Mouse (Mus musculus) limb, embryonic 11.5 days (tissue): ENCODE measurements around the gene Kazn. TPM values are rescaled to one million over a fixed set of nuclear protein-coding genes. Genes with fewer than 3 reads are reported as not detected.

Experiments used
- ATAC-seq: fragments of 200-750 bp; cut with Nextera tagmentation; 2 replicates; pipeline ENCODE4 v1.8.0; 2017; ENCODE audit warnings: low read depth; ENCODE audit not compliant: insufficient number of reproducible peaks, low FRiP score, low TSS enrichment
- DNase-seq: peaks from one replicate; pipeline ENCODE4 v3.0.0-alpha.2; 2015; ENCODE audit warnings: low spot score
- H3K27ac ChIP-seq: fragments of 300-500 bp; sonication (generic); replicated peaks from 2 replicates; pipeline ENCODE4 v1.5.1; 2014; ENCODE audit warnings: low read depth, mild to moderate bottlenecking, low read length
- H3K27me3 ChIP-seq: fragments of 300-500 bp; sonication (generic); 2 replicates; pipeline ENCODE4 v1.6.1; 2014; ENCODE audit warnings: mild to moderate bottlenecking, low read length, mixed read lengths; ENCODE audit not compliant: control insufficient read depth, insufficient read depth
- H3K36me3 ChIP-seq: fragments of 300-500 bp; sonication (generic); 2 replicates; pipeline ENCODE4 v1.6.1; 2014; ENCODE audit warnings: mild to moderate bottlenecking, low read length, moderate library complexity, mixed read lengths; ENCODE audit not compliant: control insufficient read depth, insufficient read depth
- H3K4me1 ChIP-seq: fragments of 300-500 bp; sonication (generic); 2 replicates; pipeline ENCODE4 v1.6.1; 2014; ENCODE audit warnings: low read length, mixed read lengths; ENCODE audit not compliant: control insufficient read depth, insufficient read depth
- H3K4me2 ChIP-seq: fragments of 300-500 bp; sonication (generic); 2 replicates; pipeline ENCODE4 v1.6.1; 2014; ENCODE audit warnings: low read depth, mild to moderate bottlenecking, moderate library complexity; ENCODE audit not compliant: severe bottlenecking
- H3K4me3 ChIP-seq: fragments of 300-500 bp; sonication (generic); 2 replicates; pipeline ENCODE4 v1.5.1; 2014; ENCODE audit warnings: low read depth, low read length
- H3K9ac ChIP-seq: fragments of 300-500 bp; sonication (generic); 2 replicates; pipeline ENCODE4 v1.6.1; 2014; ENCODE audit warnings: mild to moderate bottlenecking, low read length
- H3K9me3 ChIP-seq: fragments of 300-500 bp; sonication (generic); 2 replicates; pipeline ENCODE4 v1.6.1; 2016; ENCODE audit warnings: low read length; ENCODE audit not compliant: control insufficient read depth
- WGBS: fragments of 180-500 bp; shearing (Covaris S2); extraction: QIAGEN DNeasy Blood & Tissue Kit; methylation state at CpG from one replicate; pipeline ENCODE4 v1.1.7; 2014; 5-methylcytosine and 5-hydroxymethylcytosine counted together
- polyA plus RNA-seq: library from polyadenylated mRNA; unstranded; fragments of >200 nt; fragmentation: Nextera tagmentation; extraction: Ambion mirVana; gene quantifications from 2 replicates; pipeline ENCODE4 v1.2.1, GENCODE M21; 2014

Kazn gene
- polyA plus RNA-seq, 1 experiment from 2014 or later = 8.6 TPM

DNA sequence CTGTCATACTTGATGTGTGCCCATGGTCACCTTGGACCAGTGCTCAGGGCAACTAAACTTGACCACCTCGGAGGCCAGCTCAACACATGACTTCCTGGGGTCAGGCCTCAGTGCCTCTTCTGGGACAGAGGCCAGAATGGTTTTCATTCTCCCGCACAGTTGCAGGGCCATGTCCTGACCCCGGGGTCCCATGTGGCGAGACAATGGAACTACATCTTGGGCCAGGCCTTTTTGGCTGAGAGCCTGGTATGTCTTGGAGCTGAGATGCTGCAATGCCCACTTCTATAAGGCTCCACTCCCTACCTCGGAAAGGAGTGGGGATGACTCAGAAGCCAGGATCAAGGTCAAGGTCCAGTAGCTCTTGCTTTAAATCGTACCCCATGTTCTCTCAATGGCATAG is 42.6 kb downstream of the Kazn start:
- DNase-seq = no peak
- no peak overlapping the region for H3K27ac ChIP-seq
- no peak for ATAC-seq
- 83% methylated on average over 6 of the region's 6 CpGs for WGBS
- H3K4me1 ChIP-seq = no peaks in the 10 kb centered on the region
- H3K4me3 ChIP-seq = no peak overlapping the region
- no peak overlapping the region for H3K4me2 ChIP-seq
- no peaks in the 10 kb centered on the region for H3K9me3 ChIP-seq
- H3K27me3 ChIP-seq = no peaks in the 10 kb centered on the region
- H3K36me3 ChIP-seq = no peaks in the 10 kb centered on the region
- no peak overlapping the region for H3K9ac ChIP-seq

DNA sequence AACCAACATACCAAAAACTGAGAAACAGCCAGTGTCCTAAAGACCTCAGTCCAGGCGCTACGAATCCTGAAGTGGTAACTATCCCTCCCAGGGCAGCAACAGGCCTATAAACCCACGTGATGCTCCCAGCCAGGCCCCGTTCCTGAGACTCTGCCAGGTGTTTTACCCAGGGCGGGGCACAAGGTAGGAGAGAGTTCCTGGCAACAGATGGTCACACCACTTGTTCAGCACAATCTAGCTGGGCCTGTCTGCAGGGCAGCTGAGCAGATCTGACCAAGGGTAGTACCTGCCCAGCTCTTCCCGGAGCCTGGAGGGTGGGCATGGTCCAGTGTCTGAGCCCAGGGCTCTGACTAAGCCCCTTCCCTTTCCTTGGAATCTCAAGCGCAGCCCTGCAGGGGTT is 45.4 kb downstream of the Kazn start:
- DNase-seq (no peak), ATAC-seq (no peak)
- 75% methylated on average over 7 of the region's 7 CpGs for WGBS
- no peak overlapping the region for H3K4me3 ChIP-seq
- H3K4me2 ChIP-seq = no peak overlapping the region
- no peak overlapping the region for H3K27ac ChIP-seq
- H3K9me3 ChIP-seq = no peaks in the 10 kb centered on the region
- H3K36me3 ChIP-seq = no peaks in the 10 kb centered on the region
- H3K9ac ChIP-seq = no peak overlapping the region
- no peaks in the 10 kb centered on the region for H3K27me3 ChIP-seq
- H3K4me1 ChIP-seq = no peaks in the 10 kb centered on the region

DNA sequence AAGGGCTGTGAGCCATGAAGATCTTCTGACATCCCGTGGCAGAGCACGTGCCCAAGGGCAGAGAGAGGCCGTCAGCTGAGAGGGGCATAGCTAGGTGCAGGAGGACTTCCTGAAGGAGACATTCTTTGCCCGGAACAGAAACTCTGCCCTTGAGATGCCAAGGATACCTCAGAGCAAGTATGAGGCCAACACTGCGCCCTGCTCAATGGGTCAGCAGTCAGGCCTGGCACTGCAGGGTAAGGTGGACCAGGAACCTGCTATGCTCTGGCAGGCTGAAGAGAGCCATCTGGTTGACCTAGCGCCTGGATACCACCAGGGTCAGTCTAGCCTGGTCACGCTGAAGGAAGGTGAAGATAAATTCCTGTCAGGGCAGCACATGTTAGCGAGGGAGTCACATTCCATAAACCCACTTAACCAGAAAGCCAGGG is 46.0 kb downstream of the Kazn start:
- Histone ChIP-seq H3K9me3 (no peaks in the 10 kb centered on the region), H3K4me1 (no peaks in the 10 kb centered on the region), H3K36me3 (no peaks in the 10 kb centered on the region), H3K9ac (no peak overlapping the region), H3K27ac (no peak overlapping the region), H3K4me3 (no peak overlapping the region), H3K4me2 (no peak overlapping the region), H3K27me3 (no peaks in the 10 kb centered on the region)
- ATAC-seq (no peak), DNase-seq (no peak)
- 85% methylated on average over 8 of the region's 8 CpGs for WGBS

DNA sequence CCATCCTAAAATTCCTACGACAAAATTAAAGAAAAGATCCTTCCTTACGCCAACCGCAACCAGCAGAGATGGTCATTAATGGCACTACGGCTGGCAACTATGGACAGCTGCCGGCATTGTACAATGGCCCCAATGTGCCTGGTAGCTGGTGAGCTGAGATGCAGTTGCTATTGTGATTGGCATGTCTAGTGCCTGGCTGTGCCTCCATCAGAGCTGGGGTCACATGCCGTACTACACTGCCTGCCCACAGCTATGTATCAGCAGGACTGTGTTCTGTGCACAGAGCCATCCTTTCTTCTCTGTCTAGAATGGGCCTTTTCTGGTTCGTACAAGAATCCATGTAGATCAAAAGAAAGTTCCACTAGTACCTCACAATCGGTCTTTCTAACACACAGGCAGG is 49.2 kb downstream of the Kazn start:
- DNase-seq = no peak
- no peak overlapping the region for H3K4me2 ChIP-seq
- no peaks in the 10 kb centered on the region for H3K36me3 ChIP-seq
- 92% methylated on average over 8 of the region's 8 CpGs for WGBS
- no peaks in the 10 kb centered on the region for H3K9me3 ChIP-seq
- H3K9ac ChIP-seq = no peak overlapping the region
- no peak overlapping the region for H3K27ac ChIP-seq
- H3K27me3 ChIP-seq = no peaks in the 10 kb centered on the region
- H3K4me3 ChIP-seq = no peak overlapping the region
- no peak for ATAC-seq
- no peaks in the 10 kb centered on the region for H3K4me1 ChIP-seq

DNA sequence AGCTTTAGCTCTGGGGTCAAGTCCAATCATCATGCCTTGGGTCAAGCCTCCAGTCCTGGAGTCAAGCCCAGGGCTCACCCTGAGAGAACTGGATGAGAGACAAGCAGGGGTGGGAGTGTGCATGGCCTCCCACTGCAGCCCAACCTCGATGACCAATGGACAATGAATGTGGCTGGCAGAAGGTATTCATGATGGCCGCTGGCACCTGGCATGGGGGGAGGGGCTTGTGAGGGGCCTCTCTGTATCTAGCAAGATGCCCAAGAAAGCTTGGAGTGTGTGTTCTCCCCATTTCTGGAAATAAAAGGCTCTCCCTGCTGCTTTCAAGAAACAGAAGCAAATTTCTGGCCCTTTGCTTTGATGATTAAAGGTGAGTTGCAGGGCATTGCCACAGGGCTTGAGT is 50.7 kb downstream of the Kazn start:
- H3K4me1 ChIP-seq = no peaks in the 10 kb centered on the region
- no peak overlapping the region for H3K4me2 ChIP-seq
- DNase-seq = no peak
- ATAC-seq = no peak
- no peaks in the 10 kb centered on the region for H3K9me3 ChIP-seq
- 83% methylated on average over 2 of the region's 2 CpGs for WGBS
- no peaks in the 10 kb centered on the region for H3K36me3 ChIP-seq
- H3K4me3 ChIP-seq = no peak overlapping the region
- H3K27me3 ChIP-seq = no peaks in the 10 kb centered on the region
- H3K9ac ChIP-seq = no peak overlapping the region
- H3K27ac ChIP-seq = no peak overlapping the region

DNA sequence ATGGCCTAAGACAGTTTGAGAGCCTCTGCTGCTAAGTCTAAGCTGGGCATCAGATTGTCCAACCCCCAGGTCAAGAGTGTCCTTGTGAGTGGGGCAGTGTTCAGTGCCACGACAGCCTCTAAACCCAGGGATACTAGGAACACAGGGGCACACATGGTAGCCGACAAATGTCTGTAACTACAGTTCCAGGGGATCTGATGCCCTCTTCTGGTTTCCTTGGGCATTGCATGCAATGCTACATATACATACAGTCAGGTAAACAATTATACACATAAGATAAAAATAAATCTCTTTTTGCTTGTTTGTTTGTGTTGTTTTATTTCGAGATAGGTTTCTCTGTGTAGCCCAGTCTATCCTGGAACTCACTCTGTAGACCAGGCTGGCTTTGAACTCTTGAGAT is 53.0 kb downstream of the Kazn start:
- 92% methylated on average over 3 of the region's 3 CpGs for WGBS
- H3K4me2 ChIP-seq = no peak overlapping the region
- ATAC-seq (no peak), DNase-seq (no peak)
- H3K4me1 ChIP-seq = no peaks in the 10 kb centered on the region
- H3K27me3 ChIP-seq = no peaks in the 10 kb centered on the region
- no peak overlapping the region for H3K27ac ChIP-seq
- H3K4me3 ChIP-seq = no peak overlapping the region
- no peaks in the 10 kb centered on the region for H3K9me3 ChIP-seq
- no peak overlapping the region for H3K9ac ChIP-seq
- no peaks in the 10 kb centered on the region for H3K36me3 ChIP-seq

DNA sequence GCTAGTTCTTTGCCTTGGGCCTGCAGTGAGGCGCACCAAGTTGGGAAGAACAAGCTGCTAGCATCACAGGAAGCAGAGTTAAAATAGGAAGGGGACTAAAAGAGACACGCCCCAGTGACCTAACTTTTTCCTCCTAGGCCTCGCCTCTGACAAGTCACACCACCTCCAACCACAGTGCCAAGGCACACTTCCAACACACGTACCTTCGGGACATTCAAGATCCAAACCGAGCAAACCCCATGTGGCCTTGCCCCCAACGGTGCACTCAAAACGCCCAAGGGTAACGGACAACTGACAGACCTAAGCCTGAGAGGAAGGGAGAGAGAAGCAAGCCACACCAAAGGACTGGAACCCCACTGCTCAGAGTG is 53.7 kb downstream of the Kazn start:
- no peak for ATAC-seq
- Histone ChIP-seq H3K4me3 (no peak overlapping the region), H3K27ac (no peak overlapping the region), H3K4me2 (no peak overlapping the region), H3K9me3 (no peaks in the 10 kb centered on the region), H3K4me1 (peaks cover 2% of the 10 kb centered on the region; the same call in 1 of the 2 replicates), H3K27me3 (no peaks in the 10 kb centered on the region), H3K36me3 (no peaks in the 10 kb centered on the region), H3K9ac (no peak overlapping the region)
- DNase-seq = no peak
- 95% methylated on average over 9 of the region's 9 CpGs for WGBS

DNA sequence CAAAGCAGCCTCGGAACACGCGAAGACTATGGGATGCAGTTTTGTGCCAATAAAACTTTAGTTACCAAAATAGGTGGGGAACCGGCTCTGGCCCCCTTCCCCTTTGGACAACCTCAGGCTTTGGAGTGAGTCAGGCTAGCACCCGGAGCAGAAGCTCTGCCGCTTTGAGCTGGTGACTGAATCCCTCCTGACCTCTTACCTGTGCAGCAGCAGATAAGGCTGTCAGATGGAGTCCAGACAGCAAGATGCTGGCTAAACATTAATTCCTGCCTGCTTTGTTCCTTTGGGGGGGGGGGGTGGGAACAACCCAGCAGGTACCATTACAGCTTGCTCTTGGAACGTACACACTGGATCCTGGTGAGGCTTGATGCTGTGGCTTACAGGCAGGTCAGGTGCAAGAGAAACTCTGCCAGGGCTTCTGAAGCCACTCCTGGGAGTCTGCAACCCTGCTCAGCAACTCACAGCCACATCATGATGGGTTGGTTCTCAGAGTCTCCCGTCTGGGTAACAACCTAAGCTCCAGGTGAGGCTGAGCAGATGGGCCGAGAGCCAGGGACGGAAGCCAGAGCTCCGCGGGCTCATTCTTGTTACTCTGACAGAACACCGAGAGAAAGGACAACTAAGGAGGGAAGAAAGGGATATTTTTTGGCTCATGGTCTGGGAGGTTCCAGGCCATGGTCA is 54.2 kb downstream of the Kazn start:
- Histone ChIP-seq H3K36me3 (no peaks in the 10 kb centered on the region), H3K4me3 (no peak overlapping the region), H3K4me2 (no peak overlapping the region), H3K27me3 (no peaks in the 10 kb centered on the region), H3K9me3 (no peaks in the 10 kb centered on the region), H3K9ac (no peak overlapping the region), H3K27ac (no peak overlapping the region), H3K4me1 (peaks cover 7% of the 10 kb centered on the region)
- 87% methylated on average over 13 of the region's 13 CpGs for WGBS
- ATAC-seq (no peak), DNase-seq (no peak)

DNA sequence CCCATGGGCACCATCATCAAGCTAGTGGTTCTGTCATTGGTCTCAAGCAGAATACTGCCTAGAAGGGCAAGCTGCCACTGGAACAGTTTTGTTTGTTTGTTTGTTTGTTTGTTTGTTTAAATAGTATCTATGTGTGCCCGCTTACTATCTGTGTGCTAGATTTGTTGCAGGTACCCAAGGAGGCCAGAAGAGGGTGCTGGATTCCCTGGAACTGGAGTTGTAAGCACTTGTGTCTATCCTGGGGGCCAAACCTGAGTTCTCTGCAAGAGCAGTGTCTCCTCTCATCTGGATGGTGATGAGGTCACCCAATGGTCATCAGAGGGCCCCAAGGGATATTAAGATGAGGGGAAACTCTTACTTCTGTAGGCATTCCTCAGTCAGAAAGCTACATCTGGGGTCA is 55.6 kb downstream of the Kazn start:
- Histone ChIP-seq H3K9ac (no peak overlapping the region), H3K36me3 (no peaks in the 10 kb centered on the region), H3K9me3 (no peaks in the 10 kb centered on the region), H3K27me3 (no peaks in the 10 kb centered on the region), H3K27ac (no peak overlapping the region), H3K4me2 (no peak overlapping the region), H3K4me3 (no peak overlapping the region), H3K4me1 (peaks cover 7% of the 10 kb centered on the region)
- ATAC-seq = no peak
- no peak for DNase-seq
- WGBS = 88% methylated on average over 1 of the region's 1 CpGs
